Mouse (Mus musculus): ENCODE measurements around the gene Mup11. TPM values are rescaled to one million over a fixed set of nuclear protein-coding genes. Genes with fewer than 3 reads are reported as not detected.
"Not testable (repeated sequence)": the region's sequence is repeated elsewhere in the genome, so short reads cannot be mapped to it uniquely, and the experiment has no call there.

Mup11 gene
- polyA plus RNA-seq (2012; rRNA removed), result 0.11 TPM in 1 of 2 replicates, not detected in the other

DNA sequence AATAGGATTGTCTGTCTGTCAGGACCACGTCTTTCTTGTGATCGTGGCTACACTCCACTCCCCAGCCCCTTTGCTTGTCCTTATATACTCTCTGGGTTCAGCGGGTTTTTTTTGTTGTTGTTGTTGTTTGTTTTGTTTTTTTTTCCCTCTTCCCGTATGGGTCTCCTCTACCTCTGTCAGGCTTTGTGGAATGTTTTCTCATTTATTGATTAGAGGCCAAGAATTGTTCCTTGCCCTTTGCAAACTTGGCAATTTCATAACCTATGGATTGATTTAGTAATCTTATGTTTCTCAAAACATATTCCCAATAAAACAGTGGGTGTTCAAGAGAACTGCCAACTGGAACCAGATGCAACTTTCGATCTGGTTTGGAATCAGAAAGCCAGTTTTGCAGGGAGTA is at the start of gene Mup11:
TSS of gene Mup11 (minus strand) at position 101 of the 400 bp plus-strand sequence.
- H3K4me1 ChIP-seq (ENCODE audit: control insufficient read depth, insufficient read depth, low read length); DNase-seq; H3K27me3 ChIP-seq (replicated peaks; ENCODE audit: control insufficient read depth, insufficient read depth, low read length); H3K36me3 ChIP-seq (ENCODE audit: control insufficient read depth, insufficient read depth, low read length); H3K4me3 ChIP-seq (ENCODE audit: insufficient read depth, low read depth, low read length); H3K27ac ChIP-seq (ENCODE audit: insufficient read depth, low read depth, low read length): not testable (repeated sequence)
- 88% methylated on average over 5 of the region's 5 CpGs for WGBS

Other genes starting within 250 kb of the Mup11 start
- gene Mup9, start 240.5 kb downstream of the Mup11 start, polyA plus RNA-seq (2012; rRNA removed), result not detected in 2 replicates
- 0.18 TPM in 1 of 2 replicates, not detected in the other for gene Mup1, start 160.5 kb downstream of the Mup11 start, polyA plus RNA-seq (2012; rRNA removed)
- gene Mup10, start 80.2 kb downstream of the Mup11 start, polyA plus RNA-seq (2012; rRNA removed), result not detected in 2 replicates
- gene Mup12, start 78.9 kb upstream of the Mup11 start, polyA plus RNA-seq (2012; rRNA removed), result not detected in 2 replicates
- 0.49 TPM in 1 of 2 replicates, not detected in the other for gene Mup22, start 159.1 kb upstream of the Mup11 start, polyA plus RNA-seq (2012; rRNA removed)

All from kidney, adult 2 months (tissue).